Mouse (Mus musculus): ENCODE results near the gene 1700016D06Rik. TPM values are rescaled to one million over a fixed set of nuclear protein-coding genes. Genes with fewer than 3 reads are reported as not detected.

The 1700016D06Rik gene
- polyA plus RNA-seq, 1 experiment from 2014 or later: not detected

GRCm38 (mm10) chr8:11727651-11728481, 27.0 kb upstream of the 1700016D06Rik start, which contains the start of gene Arhgef7:
Arhgef7 (plus strand) TSS chr8:11727721.
- Histone ChIP-seq H3K4me1 (peaks cover 31% of the 10 kb centered on the region), H3K27me3 (peaks cover 55% of the 10 kb centered on the region), H3K4me2 (peak within 1 kb of the TSS; percentile 89), H3K4me3 (peak within 1 kb of the TSS; percentile 73), H3K9ac (peak within 1 kb of the TSS; percentile 84), H3K36me3 (no peaks in the 10 kb centered on the region), H3K27ac (peak within 1 kb of the TSS; percentile 83), H3K9me3 (no peaks in the 10 kb centered on the region)
- peak; percentile 71 for ATAC-seq (ENCODE audit: insufficient number of reproducible peaks, insufficient read depth, low FRiP score, low TSS enrichment, low read depth)
- whole genome bisulfite sequencing: under 1% methylated on average over 121 of the region's 127 CpGs

DNA sequence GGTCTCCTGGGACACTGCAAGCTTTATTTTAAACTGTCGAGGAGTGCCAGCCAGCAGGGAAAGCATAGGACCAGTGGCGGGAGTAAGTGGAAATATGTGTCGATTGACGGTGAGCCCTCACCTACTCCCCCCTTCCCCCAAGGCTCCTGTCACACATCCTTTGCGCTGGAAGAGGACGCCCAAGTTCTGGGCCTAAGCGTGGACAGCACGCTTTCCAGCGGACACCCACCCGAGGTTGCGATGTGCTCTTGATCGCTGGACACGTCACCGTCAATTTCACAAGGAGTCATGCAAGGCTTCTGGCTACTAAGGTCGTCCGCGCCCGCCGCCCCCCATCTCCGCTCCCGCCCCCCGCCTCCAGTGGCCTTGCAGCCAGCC, 26.4 kb upstream of the 1700016D06Rik start:
- peak overlapping the region; percentile 84 for H3K9ac ChIP-seq

GRCm38 (mm10) chr8:11717194-11717593, 16.3 kb upstream of the 1700016D06Rik start:
- Histone ChIP-seq H3K27ac (no peak overlapping the region), H3K27me3 (peaks cover 12% of the 10 kb centered on the region), H3K4me3 (no peak overlapping the region), H3K4me1 (no peaks in the 10 kb centered on the region), H3K9me3 (no peaks in the 10 kb centered on the region), H3K4me2 (no peak overlapping the region), H3K36me3 (no peaks in the 10 kb centered on the region), H3K9ac (no peak overlapping the region)
- ATAC-seq (ENCODE audit: insufficient number of reproducible peaks, insufficient read depth, low FRiP score, low TSS enrichment, low read depth): no peak
- 70% methylated on average over 4 of the region's 4 CpGs for WGBS

More for the DNA sequence above, 26.4 kb upstream of the 1700016D06Rik start:
- Histone ChIP-seq H3K27ac (no peak overlapping the region), H3K27me3 (peaks cover 56% of the 10 kb centered on the region), H3K9me3 (no peaks in the 10 kb centered on the region), H3K4me2 (peak overlapping the region; percentile 89), H3K4me1 (peaks cover 31% of the 10 kb centered on the region), H3K36me3 (no peaks in the 10 kb centered on the region), H3K4me3 (peak overlapping the region; percentile 73)
- no peak for ATAC-seq (ENCODE audit: insufficient number of reproducible peaks, insufficient read depth, low FRiP score, low TSS enrichment, low read depth)
- WGBS: 1% methylated on average over 21 of the region's 22 CpGs

- H3K4me3 ChIP-seq: no peak overlapping the region
- H3K9me3 ChIP-seq: no peaks in the 10 kb centered on the region
- H3K27ac ChIP-seq: no peak overlapping the region
- H3K9ac ChIP-seq: no peak overlapping the region
- H3K36me3 ChIP-seq: no peaks in the 10 kb centered on the region
- H3K4me2 ChIP-seq: no peak overlapping the region
- H3K4me1 ChIP-seq: no peaks in the 10 kb centered on the region
- WGBS: 89% methylated on average over 6 of the region's 6 CpGs
- no peaks in the 10 kb centered on the region; the same call in none of the 2 replicates for H3K27me3 ChIP-seq
- ATAC-seq (ENCODE audit: insufficient number of reproducible peaks, insufficient read depth, low FRiP score, low TSS enrichment, low read depth): no peak
Observed at GRCm38 (mm10) chr8:11712244-11712643, 11.4 kb upstream of the 1700016D06Rik start.

GRCm38 (mm10) chr8:11710415-11710814, 9.6 kb upstream of the 1700016D06Rik start:
- Histone ChIP-seq H3K27ac (no peak overlapping the region), H3K9me3 (no peaks in the 10 kb centered on the region), H3K4me1 (no peaks in the 10 kb centered on the region), H3K27me3 (no peaks in the 10 kb centered on the region; the same call in none of the 2 replicates), H3K9ac (no peak overlapping the region), H3K4me3 (no peak overlapping the region), H3K36me3 (no peaks in the 10 kb centered on the region), H3K4me2 (no peak overlapping the region)
- WGBS: 52% methylated on average over 5 of the region's 5 CpGs
- ATAC-seq (ENCODE audit: insufficient number of reproducible peaks, insufficient read depth, low FRiP score, low TSS enrichment, low read depth): no peak

DNA sequence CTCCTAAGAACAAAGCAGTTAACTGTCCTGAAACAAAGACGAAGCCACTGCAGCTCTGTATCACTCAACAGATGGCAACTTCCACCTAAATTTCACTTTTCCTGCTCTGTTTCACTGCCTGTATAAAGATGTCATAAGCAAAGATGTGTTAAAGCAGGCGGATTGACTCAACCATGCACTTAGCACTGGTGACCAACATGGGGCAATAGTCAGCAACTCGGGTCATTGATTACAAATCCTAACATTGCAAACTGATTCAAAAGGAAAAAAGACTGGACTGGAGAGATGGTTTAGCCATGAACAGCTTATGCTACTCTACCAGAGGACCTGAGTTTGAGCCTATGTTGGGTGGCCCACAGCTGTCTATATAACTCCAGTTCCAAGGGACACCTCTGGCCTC, 8.7 kb upstream of the 1700016D06Rik start:
- Histone ChIP-seq H3K36me3 (no peaks in the 10 kb centered on the region), H3K4me3 (no peak overlapping the region), H3K9ac (no peak overlapping the region), H3K4me2 (no peak overlapping the region), H3K4me1 (no peaks in the 10 kb centered on the region), H3K9me3 (no peaks in the 10 kb centered on the region), H3K27ac (no peak overlapping the region), H3K27me3 (no peaks in the 10 kb centered on the region; the same call in none of the 2 replicates)
- no peak for ATAC-seq (ENCODE audit: insufficient number of reproducible peaks, insufficient read depth, low FRiP score, low TSS enrichment, low read depth)
- 78% methylated on average over 3 of the region's 3 CpGs for WGBS

- H3K9ac ChIP-seq: no peak overlapping the region
- ATAC-seq (ENCODE audit: insufficient number of reproducible peaks, insufficient read depth, low FRiP score, low TSS enrichment, low read depth): no peak
- no peak overlapping the region for H3K27ac ChIP-seq
- H3K4me2 ChIP-seq: no peak overlapping the region
- no peak overlapping the region for H3K4me3 ChIP-seq
- no peaks in the 10 kb centered on the region for H3K4me1 ChIP-seq
- H3K9me3 ChIP-seq: no peaks in the 10 kb centered on the region
- no peaks in the 10 kb centered on the region for H3K36me3 ChIP-seq
- 60% methylated on average over 2 of the region's 2 CpGs for WGBS
- no peaks in the 10 kb centered on the region; the same call in none of the 2 replicates for H3K27me3 ChIP-seq
Observed at GRCm38 (mm10) chr8:11708815-11709214, 8.0 kb upstream of the 1700016D06Rik start.

DNA sequence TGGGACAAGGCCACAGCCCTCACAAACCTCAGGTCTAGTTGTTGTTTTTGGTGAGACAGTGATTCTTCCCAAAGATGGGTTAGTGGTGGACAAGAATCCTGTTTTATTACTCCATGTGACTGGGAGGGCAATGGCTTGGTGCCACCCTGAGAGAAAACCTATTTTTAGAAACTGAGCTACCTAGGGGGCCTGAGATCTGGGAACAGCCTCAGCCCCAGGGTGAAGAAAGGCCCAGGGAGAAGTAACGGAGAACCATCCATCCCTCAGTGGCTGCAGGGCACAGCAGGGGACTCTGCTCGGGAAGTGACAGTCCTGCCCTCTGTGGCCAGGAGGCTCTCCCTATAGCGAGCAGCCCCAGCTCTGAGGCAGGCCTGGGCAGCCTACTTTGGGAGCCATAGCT, 6.8 kb upstream of the 1700016D06Rik start:
- H3K27me3 ChIP-seq: no peaks in the 10 kb centered on the region; the same call in none of the 2 replicates
- H3K4me2 ChIP-seq: no peak overlapping the region
- ATAC-seq (ENCODE audit: insufficient number of reproducible peaks, insufficient read depth, low FRiP score, low TSS enrichment, low read depth): no peak
- no peak overlapping the region for H3K9ac ChIP-seq
- no peaks in the 10 kb centered on the region for H3K4me1 ChIP-seq
- no peak overlapping the region for H3K4me3 ChIP-seq
- no peaks in the 10 kb centered on the region for H3K36me3 ChIP-seq
- no peak overlapping the region for H3K27ac ChIP-seq
- 23% methylated on average over 3 of the region's 3 CpGs for WGBS
- H3K9me3 ChIP-seq: no peaks in the 10 kb centered on the region

DNA sequence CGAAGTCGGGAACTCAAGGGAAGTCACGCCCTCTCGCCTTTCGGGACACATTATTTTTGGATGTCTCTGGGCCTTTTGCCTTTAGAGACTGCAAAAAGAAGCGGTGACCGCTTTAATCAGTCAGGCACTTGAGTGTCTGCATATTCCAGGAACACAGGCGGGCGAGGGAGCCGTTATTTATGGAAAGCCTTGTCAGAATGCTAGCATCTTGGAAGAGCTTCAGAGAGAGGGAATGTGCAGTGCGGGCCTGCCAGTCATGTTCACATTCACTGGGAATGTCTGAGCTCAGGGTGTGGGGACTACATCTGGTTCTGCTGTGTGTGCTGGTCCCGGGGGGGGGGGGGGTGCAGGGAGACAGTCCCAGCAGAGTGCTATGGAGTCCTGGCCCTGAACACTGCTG, 5.0 kb upstream of the 1700016D06Rik start:
- no peak overlapping the region for H3K9ac ChIP-seq
- no peak overlapping the region for H3K27ac ChIP-seq
- H3K27me3 ChIP-seq: peaks cover 8% of the 10 kb centered on the region
- no peak overlapping the region for H3K4me2 ChIP-seq
- no peak overlapping the region for H3K4me3 ChIP-seq
- WGBS: 77% methylated on average over 12 of the region's 12 CpGs
- no peak for ATAC-seq (ENCODE audit: insufficient number of reproducible peaks, insufficient read depth, low FRiP score, low TSS enrichment, low read depth)
- no peaks in the 10 kb centered on the region for H3K4me1 ChIP-seq
- no peaks in the 10 kb centered on the region for H3K9me3 ChIP-seq
- no peaks in the 10 kb centered on the region for H3K36me3 ChIP-seq

GRCm38 (mm10) chr8:11704716-11705420, 4.0 kb upstream of the 1700016D06Rik start:
- H3K27ac ChIP-seq: no peak overlapping the region
- WGBS: 58% methylated on average over 6 of the region's 6 CpGs

GRCm38 (mm10) chr8:11703789-11704188, 2.9 kb upstream of the 1700016D06Rik start:
- no peak for ATAC-seq (ENCODE audit: insufficient number of reproducible peaks, insufficient read depth, low FRiP score, low TSS enrichment, low read depth)
- Histone ChIP-seq H3K27me3 (peaks cover 19% of the 10 kb centered on the region), H3K9ac (no peak overlapping the region), H3K36me3 (no peaks in the 10 kb centered on the region), H3K27ac (no peak overlapping the region), H3K4me2 (no peak overlapping the region), H3K9me3 (no peaks in the 10 kb centered on the region), H3K4me1 (0 out of 2 replicates have a peak, but pooled peaks cover 4% of the 10 kb centered on the region), H3K4me3 (no peak overlapping the region)
- WGBS: 87% methylated on average over 5 of the region's 5 CpGs

More at GRCm38 (mm10) chr8:11704716-11705420, 4.0 kb upstream of the 1700016D06Rik start:
- no peak overlapping the region for H3K9ac ChIP-seq
- no peak overlapping the region for H3K4me2 ChIP-seq
- 0 out of 2 replicates have a peak, but pooled peaks cover 4% of the 10 kb centered on the region for H3K4me1 ChIP-seq
- no peaks in the 10 kb centered on the region for H3K36me3 ChIP-seq
- peaks cover 15% of the 10 kb centered on the region for H3K27me3 ChIP-seq
- no peak for ATAC-seq (ENCODE audit: insufficient number of reproducible peaks, insufficient read depth, low FRiP score, low TSS enrichment, low read depth)
- H3K9me3 ChIP-seq: no peaks in the 10 kb centered on the region
- H3K4me3 ChIP-seq: no peak overlapping the region
